ENCODE assay signal across 8 mouse cellular contexts in genomic region chr1:52816910-52817812, GRCm38 (mm10). TPM values are rescaled to one million over a fixed set of nuclear protein-coding genes. Genes with fewer than 3 reads are reported as not detected.
DNase-seq lines count a peak whose midpoint lies in the region; ATAC-seq and TF ChIP-seq lines count a peak whose summit lies in the region.

Gene Inpp1, minus strand, starts transcription at chr1:52817688.

- TF ChIP-seq RAD21 in MEL (IDR thresholded peaks at IDR 0.05; ENCODE audit: low read depth, low read length): peak; percentile 32

- H3K4me1 ChIP-seq in MEL (ENCODE audit: control insufficient read depth in 1 of 2, insufficient read depth in 2 of 2, low read length in 2 of 2): 0 out of 4 replicates have a peak, but pooled peaks cover 0 to 4% of the 10 kb centered on the region in 2 experiments
- H3K4me1 ChIP-seq in forebrain, embryonic 16.5 days (replicated peaks; ENCODE audit: control insufficient read depth, insufficient read depth, low read length): peaks cover 13% of the 10 kb centered on the region
- peaks cover 9% of the 10 kb centered on the region; the same call in 1 of the 2 replicates for H3K4me1 ChIP-seq in lung, embryonic 15.5 days
- H3K4me1 ChIP-seq in olfactory bulb, adult 2 months (ENCODE audit: control insufficient read depth, insufficient read depth, low read length): peaks cover 3% of the 10 kb centered on the region; the same call in 1 of the 2 replicates

- peak; percentile 60 for DNase-seq in MEL (ENCODE audit: low read depth, low spot score)
- peak; percentile 90 to 91 for DNase-seq in cerebellum, adult 18-20 months
- peak; percentile 80 for DNase-seq in heart, postnatal 25 days (ENCODE audit: low spot score)
- peak; percentile 52 to 67 for DNase-seq in layer of hippocampus, adult 8-10 months (ENCODE audit: low spot score in 2 of 2)
- DNase-seq in thymus, adult 18-20 months: peak; percentile 54 to 69

- peak in 2 of 3 experiments; percentile 26 to 44; a peak in 3 of 6 replicates for TF ChIP-seq CTCF in MEL (IDR thresholded peaks at IDR 0.05 in 2 of 3, conservative IDR thresholded peaks at IDR 0.05 in 1 of 3; ENCODE audit: control insufficient read depth in 1 of 3, insufficient read depth in 1 of 3, low read depth in 2 of 3, low read length in 3 of 3, poor library complexity in 1 of 3, severe bottlenecking in 1 of 3)
- TF ChIP-seq CTCF in olfactory bulb, adult 2 months (IDR thresholded peaks at IDR 0.05; ENCODE audit: insufficient read depth, low read depth, low read length): peak; percentile 22; the same call in 1 of the 2 replicates

- no peak for TF ChIP-seq EP300 in MEL (IDR thresholded peaks at IDR 0.05; ENCODE audit: low read depth in 1 of 2, low read length in 2 of 2)

- H3K36me3 ChIP-seq in MEL (ENCODE audit: control insufficient read depth in 1 of 2, insufficient read depth in 2 of 2, low read length in 2 of 2): no peaks in the 10 kb centered on the region
- H3K36me3 ChIP-seq in forebrain, embryonic 16.5 days (ENCODE audit: control insufficient read depth, insufficient read depth): no peaks in the 10 kb centered on the region
- no peaks in the 10 kb centered on the region for H3K36me3 ChIP-seq in lung, embryonic 15.5 days

- H3K9ac ChIP-seq in MEL (ENCODE audit: control insufficient read depth, low read depth, low read length, poor library complexity, severe bottlenecking): peak within 1 kb of the TSS; percentile 46
- H3K9ac ChIP-seq in forebrain, embryonic 16.5 days (replicated peaks; ENCODE audit: low read depth, low read length): peak within 1 kb of the TSS; percentile 98
- H3K9ac ChIP-seq in lung, embryonic 15.5 days: peak within 1 kb of the TSS; percentile 77

- no peak within 1 kb of the TSS for H3K27ac ChIP-seq in MEL (ENCODE audit: control insufficient read depth, low read depth, low read length)
- peak within 1 kb of the TSS; percentile 77 for H3K27ac ChIP-seq in forebrain, embryonic 16.5 days (ENCODE audit: low read length)
- H3K27ac ChIP-seq in lung, embryonic 15.5 days: peak within 1 kb of the TSS; percentile 75
- peak within 1 kb of the TSS; percentile 72 for H3K27ac ChIP-seq in olfactory bulb, adult 2 months (ENCODE audit: insufficient read depth, low read depth, low read length)

- TF ChIP-seq POLR2A in MEL (IDR thresholded peaks at IDR 0.05; ENCODE audit: control insufficient read depth in 1 of 2, insufficient read depth in 1 of 2, low read depth in 1 of 2, low read length in 2 of 2, poor library complexity in 1 of 2): no peak
- peak; percentile 33; the same call in 1 of the 2 replicates for TF ChIP-seq POLR2A in olfactory bulb, adult 2 months (IDR thresholded peaks at IDR 0.05; ENCODE audit: insufficient read depth, low read depth, low read length)

- no peaks in the 10 kb centered on the region; a peak in 1 of 4 replicates for H3K27me3 ChIP-seq in MEL (ENCODE audit: control insufficient read depth in 1 of 2, insufficient read depth in 2 of 2, low read length in 2 of 2)
- no peaks in the 10 kb centered on the region for H3K27me3 ChIP-seq in forebrain, embryonic 16.5 days (replicated peaks; ENCODE audit: control insufficient read depth, insufficient read depth, low read length)
- no peaks in the 10 kb centered on the region for H3K27me3 ChIP-seq in lung, embryonic 15.5 days

- no peaks in the 10 kb centered on the region for H3K9me3 ChIP-seq in MEL (replicated peaks; ENCODE audit: insufficient read depth, low read length)
- no peaks in the 10 kb centered on the region for H3K9me3 ChIP-seq in forebrain, embryonic 16.5 days (ENCODE audit: control insufficient read depth, low read length)
- no peaks in the 10 kb centered on the region for H3K9me3 ChIP-seq in lung, embryonic 15.5 days

- under 1% methylated on average over 54 of the region's 59 CpGs for WGBS in forebrain, embryonic 16.5 days
- WGBS in lung, embryonic 15.5 days: 2% methylated on average over 59 of the region's 59 CpGs
- WGBS in olfactory bulb, adult 2 months: under 1% methylated on average over 59 of the region's 59 CpGs

- intact Hi-C loops in heart, postnatal 25 days (cut with DNase I): loop anchor here (5.0 kb wide), 2 partner anchors 70 to 185 kb away; partner anchors contain the start of gene Nemp2

- peak within 1 kb of the TSS; percentile 66 for H3K4me3 ChIP-seq in MEL (ENCODE audit: control insufficient read depth in 1 of 2, insufficient read depth in 1 of 2, low read depth in 2 of 2, low read length in 2 of 2)
- H3K4me3 ChIP-seq in forebrain, embryonic 16.5 days (replicated peaks; ENCODE audit: low read length): peak within 1 kb of the TSS; percentile 85
- H3K4me3 ChIP-seq in lung, embryonic 15.5 days: peak within 1 kb of the TSS; percentile 73
- peak within 1 kb of the TSS; percentile 59 for H3K4me3 ChIP-seq in olfactory bulb, adult 2 months (ENCODE audit: insufficient read depth, low read depth, low read length)

- no peaks in the 10 kb centered on the region; the same call in 1 of the 2 replicates for H3K79me2 ChIP-seq in MEL (ENCODE audit: control insufficient read depth, insufficient read depth, low read length, poor library complexity)

- ATAC-seq in forebrain, embryonic 16.5 days: peak; percentile 89
- ATAC-seq in lung, embryonic 15.5 days (ENCODE audit: borderline replicate concordance, extremely low read depth, low FRiP score, low TSS enrichment): peak; percentile 88

- peak within 1 kb of the TSS; percentile 83 for H3K4me2 ChIP-seq in forebrain, embryonic 16.5 days (ENCODE audit: low read length)
- peak within 1 kb of the TSS; percentile 96 for H3K4me2 ChIP-seq in lung, embryonic 15.5 days

TF ChIP-seq in MEL, 35 proteins besides CTCF, POLR2A, EP300 and RAD21:
- peak; percentile 43 for TF ChIP-seq SMC3 (IDR thresholded peaks at IDR 0.05; ENCODE audit: low read depth, low read length)
- no peak for TF ChIP-seq GATA1 (IDR thresholded peaks at IDR 0.05; ENCODE audit: low read depth, low read length)

RNA-seq across cellular contexts. Expression of gene Inpp1, which starts in this region (rescaled TPM):
- 0.96 and 1.9 TPM in 2 replicates for total RNA-seq in MEL (2012; rRNA removed)
- 1 to 10 TPM in 1 of 2 experiments, not detected in 1; 5.9 TPM for polyA plus RNA-seq in MEL (2012; ENCODE audit: insufficient read depth in 1 of 2, insufficient read length in 2 of 2, low read depth in 1 of 2, low replicate concordance in 2 of 2, missing spikeins in 1 of 2)
- polyA plus RNA-seq in forebrain, embryonic 16.5 days (2015; fragmentation: Nextera tagmentation; extraction: Ambion mirVana): 25.9 and 32.1 TPM in 2 replicates
- total RNA-seq in heart, postnatal 25 days (2021): 10 to 100 TPM; 15.6 to 17.9 TPM
- total RNA-seq in layer of hippocampus, adult 8-10 months (2022): 10 to 100 TPM; 40.3 to 42.9 (median 42.1) TPM
- polyA plus RNA-seq in lung, embryonic 15.5 days (2015; fragmentation: Nextera tagmentation; extraction: Ambion mirVana): 15.6 and 16.1 TPM in 2 replicates
- not detected in 2 replicates for polyA plus RNA-seq in olfactory bulb, adult 2 months (2012; ENCODE audit: insufficient read depth, insufficient read length, low replicate concordance, missing spikeins)

Comparison
In these comparisons a context has a peak if more than half of its experiments do, and no peak if none do; other contexts are left out.
1. H3K9ac ChIP-seq: peak in every context shown above with its lines; median percentile 98 in forebrain, embryonic 16.5 days; 77 in lung, embryonic 15.5 days; 46 in MEL.